10 mouse cellular contexts compared by ENCODE assay signal in genomic region chr5:113208048-113208447, GRCm38 (mm10). TPM values are rescaled to one million over a fixed set of nuclear protein-coding genes. Genes with fewer than 3 reads are reported as not detected.
DNase-seq lines count a peak whose midpoint lies in the region; ATAC-seq lines count a peak whose summit lies in the region.
"Had no signal": no experiment of that assay in that cellular context is flagged by ENCODE, and none has a peak within 500 bp of the region (broad histone marks: within the 10 kb centered on the region; RNA-seq: fewer than 3 reads in every experiment).

No protein-coding gene starts in this region.

- 0 out of 2 replicates have a peak, but pooled peaks cover 3% of the 10 kb centered on the region for H3K9me3 ChIP-seq in hindbrain, embryonic 13.5 days
- no peaks in the 10 kb centered on the region for H3K9me3 ChIP-seq in hindbrain, embryonic 16.5 days (ENCODE audit: control insufficient read depth, low read length)
- H3K9me3 ChIP-seq in intestine, embryonic 15.5 days: no peaks in the 10 kb centered on the region

- peak overlapping the region; percentile 80 for H3K27ac ChIP-seq in hindbrain, embryonic 13.5 days
- H3K27ac ChIP-seq in hindbrain, embryonic 16.5 days (ENCODE audit: low read depth, low read length): no peak overlapping the region; the same call in 1 of the 2 replicates
- peak overlapping the region; percentile 66 for H3K27ac ChIP-seq in intestine, embryonic 15.5 days

- no peaks in the 10 kb centered on the region for H3K27me3 ChIP-seq in hindbrain, embryonic 13.5 days
- no peaks in the 10 kb centered on the region for H3K27me3 ChIP-seq in hindbrain, embryonic 16.5 days (replicated peaks; ENCODE audit: control insufficient read depth, insufficient read depth, low read length)
- H3K27me3 ChIP-seq in intestine, embryonic 15.5 days (replicated peaks): no peaks in the 10 kb centered on the region

- ATAC-seq in hindbrain, embryonic 13.5 days (ENCODE audit: low FRiP score): no peak
- no peak for ATAC-seq in hindbrain, embryonic 16.5 days
- ATAC-seq in intestine, embryonic 15.5 days: no peak
- ATAC-seq in cerebellum, adult (ENCODE audit: insufficient number of reproducible peaks, low FRiP score, low TSS enrichment): no peak

- DNase-seq in gastrocnemius, postnatal 10 days: peak; percentile 54
- peak; percentile 40 to 63 for DNase-seq in lung, postnatal 4 days
- no peak for DNase-seq in embryo, embryonic 9.5 days (ENCODE audit: extremely low spot score)
- DNase-seq in right cerebral cortex, postnatal 36 days (ENCODE audit: low spot score in 2 of 2): no peak
- DNase-seq: spleen, adult 18-20 months had no signal

- no peak overlapping the region for H3K4me2 ChIP-seq in hindbrain, embryonic 13.5 days
- H3K4me2 ChIP-seq in hindbrain, embryonic 16.5 days (ENCODE audit: low read length): no peak overlapping the region
- no peak overlapping the region for H3K4me2 ChIP-seq in intestine, embryonic 15.5 days (replicated peaks)

- WGBS in hindbrain, embryonic 13.5 days: 82% methylated on average over 4 of the region's 4 CpGs
- 63% methylated on average over 4 of the region's 4 CpGs for WGBS in hindbrain, embryonic 16.5 days
- 54% methylated on average over 4 of the region's 4 CpGs for WGBS in intestine, embryonic 15.5 days

- H3K9ac ChIP-seq in hindbrain, embryonic 13.5 days: no peak overlapping the region
- H3K9ac ChIP-seq in hindbrain, embryonic 16.5 days (ENCODE audit: low read depth, low read length): no peak overlapping the region
- no peak overlapping the region for H3K9ac ChIP-seq in intestine, embryonic 15.5 days

- H3K4me1 ChIP-seq in hindbrain, embryonic 13.5 days (replicated peaks): peaks cover 38% of the 10 kb centered on the region
- peaks cover 4% of the 10 kb centered on the region for H3K4me1 ChIP-seq in hindbrain, embryonic 16.5 days (ENCODE audit: control insufficient read depth, insufficient read depth, low read depth, low read length)
- peaks cover 33% of the 10 kb centered on the region for H3K4me1 ChIP-seq in intestine, embryonic 15.5 days (replicated peaks)

- H3K4me3 ChIP-seq in hindbrain, embryonic 13.5 days: no peak overlapping the region
- no peak overlapping the region for H3K4me3 ChIP-seq in hindbrain, embryonic 16.5 days (ENCODE audit: low read length)
- H3K4me3 ChIP-seq in intestine, embryonic 15.5 days (replicated peaks): no peak overlapping the region

- H3K36me3 ChIP-seq in hindbrain, embryonic 13.5 days: no peaks in the 10 kb centered on the region
- H3K36me3 ChIP-seq in hindbrain, embryonic 16.5 days (ENCODE audit: control insufficient read depth, insufficient read depth, low read length): no peaks in the 10 kb centered on the region
- H3K36me3 ChIP-seq in intestine, embryonic 15.5 days: no peaks in the 10 kb centered on the region

RNA-seq across cellular contexts. Expression of gene 2900026A02Rik, which starts 13.0 kb away (rescaled TPM):
- 2.4 and 2.7 TPM in 2 replicates for polyA plus RNA-seq in hindbrain, embryonic 13.5 days (2015; fragmentation: Nextera tagmentation; extraction: Ambion mirVana)
- polyA plus RNA-seq in hindbrain, embryonic 16.5 days (2015; fragmentation: Nextera tagmentation; extraction: Ambion mirVana): 4.3 and 4.8 TPM in 2 replicates
- total RNA-seq in gastrocnemius, postnatal 10 days (2021): 10 to 100 TPM; 36.2 to 42.0 TPM
- polyA plus RNA-seq in intestine, embryonic 15.5 days (2015; fragmentation: Nextera tagmentation; extraction: Ambion mirVana): 10.0 and 10.7 TPM in 2 replicates

RNA-seq across cellular contexts. Expression of gene Tmem211, which starts 18.7 kb away (rescaled TPM):
- not detected in 2 replicates for polyA plus RNA-seq in hindbrain, embryonic 13.5 days (2015; fragmentation: Nextera tagmentation; extraction: Ambion mirVana)
- polyA plus RNA-seq in hindbrain, embryonic 16.5 days (2015; fragmentation: Nextera tagmentation; extraction: Ambion mirVana): not detected in 2 replicates
- total RNA-seq in gastrocnemius, postnatal 10 days (2021): not detected
- polyA plus RNA-seq in intestine, embryonic 15.5 days (2015; fragmentation: Nextera tagmentation; extraction: Ambion mirVana): not detected in 2 replicates
- polyA plus RNA-seq: limb, embryonic 11.5 days had no signal

Comparison
In these comparisons a context has a peak if more than half of its experiments do, and no peak if none do; other contexts are left out.
1. DNase-seq: peak in gastrocnemius, postnatal 10 days (single experiment) and lung, postnatal 4 days (2 of 2); none in embryo, embryonic 9.5 days (single experiment) and right cerebral cortex, postnatal 36 days (0 of 2).